Mouse (Mus musculus): ENCODE results near the gene Ybey.
A peak's percentile ranks its signal among the peaks of the same experiment; 100 is the strongest.

Ybey gene

GRCm38 (mm10) chr10:76468203-76469162, at the start of gene Ybey, which contains the start of gene Mcm3ap:
Gene Ybey (minus strand): TSS chr10:76469114.
Gene Mcm3ap (plus strand): TSS chr10:76468927.
- peak; percentile 92 for DNase-seq

DNA sequence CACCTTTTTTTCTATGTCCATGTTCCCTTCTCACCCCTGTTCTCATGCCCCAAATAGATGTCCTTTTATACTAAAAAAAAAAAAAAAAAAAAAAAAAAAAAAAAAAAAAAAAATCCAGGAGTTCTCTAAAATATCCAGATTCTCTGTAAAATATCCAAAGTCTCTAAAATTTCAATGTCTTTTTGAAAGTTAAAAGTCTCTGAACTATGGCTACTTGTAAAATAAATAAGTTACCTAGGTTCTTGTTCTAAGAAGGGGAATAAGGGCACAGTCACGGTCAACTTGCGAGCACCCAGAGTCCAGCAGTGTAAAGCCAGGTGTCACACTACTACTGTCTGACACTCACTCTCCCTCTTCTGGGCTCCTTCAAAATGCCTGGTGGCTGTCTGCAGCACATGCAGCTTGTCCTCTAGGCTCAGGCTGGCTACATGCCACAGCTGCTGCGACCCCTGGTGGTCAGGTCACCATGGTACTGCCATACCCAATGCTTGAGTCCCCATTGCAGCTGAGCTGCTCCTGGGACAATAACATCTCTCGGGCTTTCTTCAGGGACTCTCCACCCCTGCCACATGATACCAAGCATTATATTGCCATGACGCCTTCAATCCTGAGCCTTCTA, 44.2 kb upstream of the Ybey start:
- peak; percentile 91 for DNase-seq

- DNase-seq, result no peak
Observed at GRCm38 (mm10) chr10:76505865-76506264, 37.0 kb upstream of the Ybey start.

- DNase-seq, result no peak
Observed at GRCm38 (mm10) chr10:76504271-76504943, 35.5 kb upstream of the Ybey start.

DNA sequence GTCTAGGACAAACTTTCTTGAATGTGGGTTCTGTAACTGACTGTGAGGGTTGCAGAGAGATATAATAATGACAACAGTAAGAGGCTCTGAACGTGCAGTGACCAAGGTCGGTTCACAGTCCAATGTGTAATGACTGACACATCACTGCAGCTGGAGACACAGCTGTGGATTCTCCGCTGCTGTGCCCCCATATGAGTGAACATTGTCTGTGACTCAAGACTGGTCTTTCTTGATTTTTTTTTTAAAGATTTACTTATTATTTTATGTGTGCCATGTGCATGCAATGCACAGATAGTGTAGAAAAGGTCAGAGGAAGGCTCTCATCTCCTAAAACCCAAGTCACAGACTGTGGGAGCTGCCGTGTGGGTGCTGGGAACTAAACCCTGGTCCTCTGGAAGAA, 28.6 kb upstream of the Ybey start:
- DNase-seq, result no peak

DNA sequence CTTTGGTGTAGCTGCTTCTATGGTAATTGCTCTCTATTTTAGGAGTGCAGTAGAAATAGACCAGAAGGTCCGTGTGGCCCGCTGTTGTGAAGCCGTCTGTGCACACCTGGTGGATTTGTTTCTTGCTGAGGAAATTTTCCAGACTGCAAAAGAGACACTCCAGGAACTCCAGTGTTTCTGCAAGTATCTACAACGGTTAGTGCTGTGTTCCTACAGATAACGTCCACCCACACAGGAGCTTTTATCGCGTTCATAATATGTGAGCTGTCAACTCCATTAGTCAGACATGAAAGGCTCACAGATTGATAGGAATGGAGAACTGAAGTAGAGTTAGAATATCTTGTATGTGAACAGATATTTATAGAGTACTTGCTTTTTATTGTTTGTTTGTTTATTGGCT, 27.5 kb upstream of the Ybey start:
- DNase-seq, result no peak

DNA sequence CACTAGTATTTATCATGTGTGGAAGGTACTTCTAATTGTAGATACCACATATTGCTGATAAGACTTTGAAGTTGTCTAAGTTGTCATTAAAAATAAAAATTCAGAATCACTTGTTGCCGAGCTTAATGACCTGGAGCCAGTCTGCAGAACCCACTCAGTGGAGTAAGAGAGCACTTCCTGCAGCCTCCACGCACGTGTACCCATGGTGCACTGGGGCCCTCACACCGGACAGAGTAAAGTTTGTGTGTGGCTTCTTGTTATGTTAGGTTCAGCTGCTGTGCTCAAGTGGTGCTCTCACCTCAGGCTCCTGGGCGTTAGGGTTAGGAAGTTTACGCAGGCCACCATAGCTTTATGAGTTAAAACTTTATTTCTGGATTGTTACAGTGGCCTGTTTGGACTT, 26.6 kb upstream of the Ybey start:
- DNase-seq, result no peak

DNA sequence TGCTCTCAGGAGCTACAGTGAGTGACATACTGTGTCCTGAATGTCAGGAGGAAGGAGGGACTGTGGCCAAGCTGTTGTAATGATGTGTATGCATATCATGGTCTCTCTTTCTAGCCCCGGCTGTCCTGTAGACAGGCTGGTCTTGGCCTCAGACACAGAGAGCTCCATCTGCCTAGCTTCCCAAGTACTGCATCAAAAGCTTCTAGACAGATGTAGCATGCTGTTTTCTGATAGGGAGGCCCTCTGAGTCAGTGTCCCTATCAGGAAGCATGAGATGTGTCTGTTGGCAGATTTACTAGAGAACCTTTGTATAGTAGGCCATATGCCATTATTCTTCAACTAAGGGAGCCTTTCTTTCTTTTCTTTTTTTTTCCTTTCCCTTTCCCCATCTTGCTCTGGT, 24.6 kb upstream of the Ybey start:
- peak; percentile 12 for DNase-seq

DNA sequence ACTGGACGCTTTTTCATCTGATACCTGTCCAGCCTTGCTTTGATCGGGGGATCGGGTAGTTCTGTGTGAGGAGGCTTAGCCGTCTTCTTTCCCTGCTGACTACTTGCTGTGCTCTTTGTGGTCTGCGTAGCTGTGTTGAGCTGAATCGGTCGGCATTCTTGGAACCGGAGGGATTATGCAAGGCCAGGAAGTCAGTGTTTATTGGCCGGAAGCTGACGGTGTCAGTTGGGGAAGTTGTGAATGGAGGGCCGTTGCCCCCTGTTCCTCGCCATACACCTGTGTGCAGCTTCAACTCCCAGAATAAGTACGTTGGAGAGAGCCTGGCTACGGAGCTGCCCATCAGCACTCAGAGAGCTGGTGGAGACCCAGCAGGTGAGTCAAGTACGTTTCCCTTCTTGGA, 20.3 kb upstream of the Ybey start:
- DNase-seq, result no peak

GRCm38 (mm10) chr10:76488265-76488664, 19.4 kb upstream of the Ybey start:
- DNase-seq, result no peak

GRCm38 (mm10) chr10:76486302-76486701, 17.4 kb upstream of the Ybey start:
- DNase-seq, result no peak

- no peak for DNase-seq
Observed at GRCm38 (mm10) chr10:76481480-76481879, 12.6 kb upstream of the Ybey start.

DNA sequence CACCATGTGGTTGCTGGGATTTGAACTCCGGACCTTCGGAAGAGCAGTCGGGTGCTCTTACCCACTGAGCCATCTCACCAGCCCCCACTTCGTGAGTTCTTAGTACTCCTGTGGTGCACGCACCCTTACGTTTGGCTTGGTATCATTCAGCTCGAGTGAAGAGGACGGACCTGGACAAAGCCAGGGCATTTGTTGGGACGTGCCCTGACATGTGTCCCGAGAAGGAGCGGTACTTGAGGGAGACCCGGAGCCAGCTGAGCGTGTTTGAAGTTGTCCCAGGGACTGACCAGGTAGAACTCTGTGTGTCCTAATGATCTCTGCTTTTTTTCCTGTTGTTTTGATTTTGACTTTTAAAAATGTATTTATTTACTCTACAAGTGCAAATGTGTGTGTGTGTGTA, 11.9 kb upstream of the Ybey start:
- DNase-seq, result no peak

DNA sequence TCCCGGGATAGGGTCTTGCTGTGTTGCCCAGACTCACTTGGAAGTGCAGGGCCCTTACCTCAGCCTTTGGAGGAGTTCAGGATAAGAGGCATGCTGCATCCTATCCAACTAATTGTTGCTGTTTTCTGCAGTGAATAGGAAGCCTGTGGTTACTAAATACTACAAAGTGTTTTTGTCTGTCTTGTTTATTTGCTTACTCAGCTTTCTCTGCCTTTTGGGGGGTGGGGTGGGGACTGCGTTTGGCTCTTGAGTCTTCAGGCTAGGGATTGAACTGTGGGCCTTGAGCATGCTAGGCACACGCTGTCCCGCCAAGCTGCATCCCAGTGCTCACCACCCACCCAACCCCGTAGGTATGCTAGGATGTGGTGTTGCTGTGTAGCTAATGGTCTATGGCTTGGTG, 4.8 kb upstream of the Ybey start:
- no peak for DNase-seq

- no peak for DNase-seq
Observed at GRCm38 (mm10) chr10:76462721-76463120, 6.2 kb downstream of the Ybey start.

DNA sequence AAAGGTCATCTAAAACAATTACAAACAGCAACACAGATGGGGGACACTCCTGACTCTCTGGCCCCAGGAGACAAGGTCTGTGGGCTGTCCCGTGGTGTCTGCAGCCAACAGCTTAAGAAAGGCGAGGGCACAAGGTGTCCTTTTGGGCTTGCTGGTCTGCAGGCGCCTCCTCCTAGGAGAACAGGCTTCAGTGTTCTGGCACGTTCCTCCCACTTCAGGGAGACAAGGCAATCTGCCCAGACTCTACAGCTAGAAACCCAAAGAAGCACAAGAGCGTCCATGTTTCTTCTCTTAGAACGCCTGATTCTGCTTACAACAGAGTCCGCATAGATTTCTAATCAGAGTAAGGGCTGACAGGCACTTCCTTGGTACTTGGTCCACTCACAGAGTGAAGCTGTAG, 6.6 kb downstream of the Ybey start:
- DNase-seq, result no peak

DNA sequence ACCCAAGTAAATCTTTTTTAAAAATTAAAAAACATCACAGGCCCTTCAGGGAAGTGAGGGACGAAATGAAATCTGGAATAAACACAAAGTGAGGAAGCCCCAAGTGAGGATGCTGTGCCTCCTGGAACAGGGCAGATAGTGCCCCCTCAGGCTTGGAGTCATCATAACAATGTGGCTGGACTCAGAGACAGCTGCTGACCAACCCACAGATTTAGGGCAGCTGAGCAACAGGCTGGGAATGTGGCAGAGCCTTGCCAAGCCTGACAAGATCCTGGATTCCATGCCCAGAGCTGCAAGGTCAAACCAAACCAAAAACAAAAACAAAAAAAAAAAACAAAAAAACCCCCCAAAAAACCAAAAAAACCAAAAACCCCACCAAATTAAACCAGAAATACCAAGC, 7.7 kb downstream of the Ybey start:
- no peak for DNase-seq

DNA sequence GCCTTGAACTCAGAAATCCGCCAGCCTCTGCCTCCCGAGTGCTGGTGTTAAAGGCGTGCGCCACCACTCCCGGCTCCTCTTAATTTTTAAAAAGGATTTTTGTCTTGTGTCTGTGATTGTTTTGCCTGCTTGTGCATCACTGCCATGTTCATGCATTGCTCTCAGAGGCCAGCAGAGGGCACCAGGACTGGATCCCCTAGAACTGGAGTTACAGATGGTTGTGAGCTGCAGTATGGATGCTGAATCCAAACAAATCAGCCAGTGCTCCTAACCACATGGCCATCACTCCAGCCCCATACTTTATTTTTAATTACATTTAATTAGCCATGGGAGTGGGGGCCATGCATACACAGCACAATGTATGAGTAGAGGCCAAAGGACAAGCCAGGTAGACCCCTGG, 13.6 kb downstream of the Ybey start:
- peak; percentile 73 for DNase-seq

DNA sequence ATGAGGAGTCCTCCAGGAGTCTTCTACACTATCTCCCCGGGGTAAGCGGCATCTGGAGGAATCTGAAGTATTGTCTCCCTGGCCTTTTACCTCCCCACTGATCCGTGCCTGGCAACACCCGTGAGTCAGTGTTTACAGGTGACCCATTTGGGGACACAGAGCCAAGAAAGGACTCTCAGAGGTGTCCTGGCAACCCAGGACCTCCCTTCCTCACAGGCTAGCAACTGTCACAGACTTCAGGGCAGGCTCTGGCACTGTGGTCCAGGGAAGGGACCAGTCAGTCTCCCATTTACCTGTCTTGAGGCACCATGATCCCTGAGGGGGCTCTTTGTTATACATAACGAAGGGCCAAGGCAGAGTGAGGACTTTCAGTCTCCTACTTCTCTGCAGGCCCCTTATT, 20.1 kb downstream of the Ybey start, which contains the start of gene 2610028H24Rik:
TSS of gene 2610028H24Rik (plus strand) at position 231 of the 400 bp plus-strand sequence.
- DNase-seq, result no peak

DNA sequence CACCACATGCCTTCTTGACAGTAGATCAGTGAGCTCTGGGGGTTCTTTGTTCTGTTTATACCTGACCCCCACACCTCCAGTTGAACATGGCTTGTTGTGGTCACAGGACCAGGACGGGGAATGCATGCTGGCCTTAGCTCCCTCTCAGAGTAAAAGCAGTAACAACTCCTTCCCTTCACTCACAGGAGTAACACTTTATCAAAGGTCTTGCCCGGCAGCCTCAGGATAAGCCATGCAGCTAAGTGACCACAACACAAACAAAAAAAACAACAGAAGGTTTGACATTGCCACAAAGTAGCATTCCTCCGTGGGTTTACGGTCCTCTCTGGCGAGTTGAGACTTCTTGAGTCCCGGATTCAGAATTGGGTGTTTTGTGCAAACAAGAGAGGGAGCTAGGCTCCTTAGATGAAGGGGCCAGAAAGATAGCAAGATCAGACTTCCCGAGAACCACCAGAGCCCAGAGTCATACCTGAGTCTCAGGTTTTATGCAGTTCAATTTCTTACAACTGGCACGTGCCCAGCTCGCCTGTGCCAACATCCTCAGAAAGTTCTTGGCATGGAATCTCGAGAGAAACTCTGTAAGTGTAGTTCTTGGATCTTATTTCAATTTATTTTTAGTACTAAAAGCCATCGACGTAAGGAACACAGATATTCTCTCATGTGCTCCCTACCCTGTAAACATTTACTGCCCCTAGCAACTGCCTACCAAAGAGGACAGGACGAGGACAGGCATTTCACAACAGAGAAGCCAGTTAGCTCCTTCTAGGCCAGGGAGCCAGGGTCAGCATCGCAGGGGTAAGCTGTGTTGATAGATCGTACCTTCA, 21.3 kb downstream of the Ybey start:
- peak; percentile 75 for DNase-seq

DNA sequence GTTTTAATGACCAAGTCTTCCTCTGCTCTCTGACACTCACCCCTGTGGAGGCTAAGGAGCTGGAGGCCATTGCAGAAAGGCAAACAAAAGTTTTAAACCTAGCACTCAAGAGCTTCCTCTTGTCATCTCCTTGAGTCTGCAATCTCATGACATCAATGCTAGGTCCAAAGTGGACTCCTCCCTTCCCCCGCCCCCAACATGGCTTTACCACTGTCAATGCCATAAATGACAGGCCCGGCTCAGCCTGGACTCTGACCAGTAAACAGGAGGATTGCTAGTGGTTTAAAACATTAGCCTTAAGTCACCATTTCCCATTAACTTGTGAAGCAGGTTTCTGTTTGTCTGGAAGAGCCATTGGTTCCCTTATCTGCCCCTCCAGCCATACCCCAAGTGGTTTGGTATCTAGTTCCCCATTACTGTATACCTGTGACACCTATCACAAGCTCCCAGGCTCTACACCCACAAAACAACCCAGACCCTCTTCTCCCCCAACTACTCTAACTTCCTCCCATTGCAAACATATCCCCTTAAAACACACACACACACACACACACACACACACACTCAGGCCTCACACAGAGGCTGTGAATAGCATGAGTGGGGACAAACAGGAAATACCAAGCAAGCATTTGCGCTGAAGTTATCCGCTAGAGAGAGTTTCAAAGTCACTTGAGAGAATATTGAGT, 22.8 kb downstream of the Ybey start:
- DNase-seq, result peak; percentile 75
